Mouse (Mus musculus): ENCODE results near the gene Foxp4.
A peak's percentile ranks its signal among the peaks of the same experiment; 100 is the strongest.

The Foxp4 gene

DNA sequence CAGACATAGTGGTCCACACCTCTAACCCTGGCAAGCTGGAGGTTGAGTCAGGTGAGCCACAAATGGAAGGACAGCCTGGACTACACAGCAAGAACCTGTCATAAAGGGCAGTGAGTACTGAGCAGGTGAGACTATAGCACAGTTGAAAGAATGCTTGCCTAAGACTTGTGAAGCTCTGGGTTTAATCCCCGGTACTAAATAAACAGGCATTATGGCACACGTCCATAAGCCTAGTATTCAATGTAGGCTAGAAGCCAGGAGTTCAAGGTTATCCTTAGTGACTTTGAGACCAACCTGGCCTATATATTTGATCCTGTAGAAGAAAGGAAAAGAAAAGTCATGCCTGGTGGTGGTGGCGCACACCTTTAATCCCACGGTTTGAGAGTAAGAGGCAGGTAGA lies 12.1 kb upstream of the Foxp4 start:
- DNase-seq (ENCODE audit: low read depth, low spot score) = no peak

DNA sequence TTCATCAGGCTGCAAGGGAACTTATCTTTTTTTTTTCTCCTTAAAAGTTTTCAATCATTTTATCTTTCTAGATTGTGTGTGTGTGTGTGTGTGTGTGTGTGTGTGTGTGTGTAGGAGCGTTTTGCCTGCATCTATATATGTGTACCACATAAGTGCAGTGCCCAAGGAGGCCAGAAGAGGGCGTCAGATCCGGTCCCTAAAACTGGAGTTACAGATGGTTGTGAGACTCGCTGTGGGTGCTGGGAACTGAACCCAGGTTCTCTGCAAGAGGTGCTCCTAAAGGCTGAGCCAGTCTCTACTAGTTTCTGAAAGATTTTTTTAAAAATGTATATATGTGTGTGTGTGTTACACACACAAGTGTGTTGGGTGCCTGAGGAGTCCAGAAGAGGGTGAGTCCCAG lies 5.0 kb upstream of the Foxp4 start:
- no peak for DNase-seq (ENCODE audit: low read depth, low spot score)

DNA sequence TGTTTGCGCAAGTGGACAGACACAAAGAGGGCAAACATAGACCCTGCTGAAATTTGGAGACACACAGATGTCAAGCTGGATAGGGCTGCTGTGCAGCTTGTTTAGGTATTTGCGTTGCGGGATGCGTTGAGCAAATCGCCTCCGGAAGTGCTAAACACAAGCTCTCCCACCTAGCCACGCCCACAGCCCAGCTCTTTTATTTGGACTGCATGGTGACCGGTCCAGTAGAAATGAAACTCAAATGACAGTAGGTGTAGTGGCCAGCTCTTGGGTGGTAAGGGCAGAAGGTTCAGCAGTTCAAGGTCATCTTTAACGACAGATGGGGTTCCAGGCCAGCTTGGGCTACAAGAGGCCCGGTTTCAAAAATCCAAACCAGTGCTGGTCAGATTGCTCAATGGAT lies 1.5 kb upstream of the Foxp4 start:
- no peak for DNase-seq (ENCODE audit: low read depth, low spot score)

DNA sequence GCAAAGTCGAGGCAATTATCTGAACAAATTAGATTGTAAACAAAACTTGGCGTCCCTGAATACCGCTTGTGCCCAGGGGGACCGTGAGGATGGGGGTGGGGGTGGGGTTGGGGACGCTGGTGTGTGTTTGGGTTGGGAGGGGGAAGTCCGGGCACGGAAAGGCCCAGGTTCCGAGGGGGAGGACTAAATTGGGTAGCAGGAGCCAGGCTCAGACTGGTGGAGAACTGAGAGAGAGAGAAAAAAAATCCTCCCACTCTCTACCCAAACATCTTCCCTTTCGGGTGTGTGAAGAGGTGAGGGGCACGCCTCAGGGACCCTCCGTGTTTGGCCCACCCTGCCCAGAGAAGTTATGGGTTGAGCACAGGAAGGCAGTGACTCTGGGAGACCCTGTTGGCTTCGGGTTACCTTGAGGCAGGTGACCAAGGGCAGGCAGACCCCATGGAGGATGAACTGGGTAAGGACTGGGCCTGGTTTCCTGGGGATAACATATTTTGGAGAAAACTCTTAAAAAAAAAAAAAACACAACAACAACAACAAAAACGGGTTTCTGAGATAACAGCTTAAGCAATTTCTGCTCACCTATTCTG lies 988 bp upstream of the Foxp4 start:
- DNase-seq (ENCODE audit: low read depth, low spot score) = no peak

DNA sequence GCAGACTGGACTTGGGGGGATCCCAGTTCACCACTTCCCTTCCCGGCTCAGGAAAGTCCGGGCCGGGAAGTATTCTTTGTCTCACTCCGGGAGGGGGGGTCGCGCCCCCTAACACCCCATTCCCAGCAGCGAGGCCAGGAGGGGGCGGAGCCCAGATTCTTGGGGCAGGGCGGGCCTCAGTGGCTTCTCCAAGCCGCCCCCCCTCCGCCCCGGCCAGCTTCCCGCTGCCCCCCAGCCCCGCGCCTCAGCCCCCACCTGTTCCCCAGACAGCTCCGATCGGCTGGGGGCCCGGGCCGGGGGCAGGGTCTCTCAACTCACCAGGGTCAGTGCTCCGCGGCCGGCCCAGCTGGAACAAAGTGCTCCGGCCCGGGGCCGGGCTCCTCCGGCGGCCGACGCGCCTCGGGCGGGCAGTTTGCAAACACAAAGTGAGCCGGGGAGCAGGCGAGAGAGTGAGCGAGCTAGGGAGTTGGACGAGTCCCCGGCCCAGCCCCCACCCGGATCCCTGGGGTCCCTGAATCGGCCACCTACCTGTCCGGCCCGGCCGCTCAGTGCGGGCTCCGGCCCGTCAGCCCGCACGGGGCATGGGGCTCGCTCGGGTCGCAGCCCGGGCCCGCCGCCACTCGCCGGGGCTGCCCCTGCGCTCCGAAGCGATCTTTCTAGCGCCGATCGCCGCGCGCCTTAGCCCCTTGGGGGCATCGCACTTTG lies 615 bp downstream of the Foxp4 start:
- DNase-seq (ENCODE audit: low read depth, low spot score) = no peak

DNA sequence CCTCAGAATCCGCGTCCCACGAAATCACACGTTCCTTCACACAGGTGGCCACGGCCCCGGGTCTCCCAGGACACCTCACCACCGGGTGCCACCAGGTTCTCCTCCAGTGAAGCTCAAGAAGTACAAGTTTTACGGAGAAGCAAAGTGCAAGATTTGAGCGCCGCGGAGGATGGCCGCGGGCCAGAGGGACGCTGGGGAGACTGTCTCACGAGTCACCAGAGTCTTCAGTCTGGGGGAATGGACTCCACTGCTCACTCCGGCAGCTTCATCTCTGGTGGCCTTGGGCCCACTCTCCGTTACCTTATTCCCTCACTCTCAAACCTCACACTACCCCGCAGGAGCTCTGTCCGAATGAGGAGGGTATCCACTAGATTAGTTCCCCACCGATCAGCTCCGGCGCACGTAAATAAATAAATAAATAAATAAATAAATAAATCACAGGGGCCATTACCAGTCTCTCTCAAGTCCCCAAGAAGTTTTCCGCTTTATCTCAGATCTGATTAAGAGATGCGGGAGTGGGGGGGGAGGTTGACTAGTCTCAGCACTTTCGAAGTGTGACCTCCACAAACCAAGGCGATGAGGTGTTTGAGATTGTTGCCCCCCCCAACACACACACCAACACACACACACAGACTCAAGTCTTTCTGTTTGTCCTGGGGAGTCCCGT lies 1.3 kb downstream of the Foxp4 start:
- no peak for DNase-seq (ENCODE audit: low read depth, low spot score)

DNA sequence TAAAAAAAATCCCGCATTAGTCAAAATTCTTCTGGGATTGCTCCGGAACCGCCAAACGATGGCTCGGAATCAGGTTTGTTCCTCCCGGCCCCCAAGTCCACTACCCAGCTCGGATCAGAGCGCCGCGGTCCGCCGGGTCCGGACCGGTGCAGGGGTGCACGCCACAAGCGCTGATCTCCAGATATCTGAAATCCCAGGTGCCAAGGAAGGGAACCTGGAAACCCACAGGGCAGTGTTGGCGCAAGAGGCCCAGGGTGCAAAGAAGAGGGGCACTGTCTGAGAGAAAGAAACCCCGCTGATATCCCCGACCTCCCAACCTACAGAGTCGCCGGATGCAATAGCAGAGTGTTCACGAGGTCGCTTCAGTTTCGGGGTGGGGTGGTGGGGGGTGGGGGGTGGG lies 1.9 kb downstream of the Foxp4 start:
- no peak for DNase-seq (ENCODE audit: low read depth, low spot score)

DNA sequence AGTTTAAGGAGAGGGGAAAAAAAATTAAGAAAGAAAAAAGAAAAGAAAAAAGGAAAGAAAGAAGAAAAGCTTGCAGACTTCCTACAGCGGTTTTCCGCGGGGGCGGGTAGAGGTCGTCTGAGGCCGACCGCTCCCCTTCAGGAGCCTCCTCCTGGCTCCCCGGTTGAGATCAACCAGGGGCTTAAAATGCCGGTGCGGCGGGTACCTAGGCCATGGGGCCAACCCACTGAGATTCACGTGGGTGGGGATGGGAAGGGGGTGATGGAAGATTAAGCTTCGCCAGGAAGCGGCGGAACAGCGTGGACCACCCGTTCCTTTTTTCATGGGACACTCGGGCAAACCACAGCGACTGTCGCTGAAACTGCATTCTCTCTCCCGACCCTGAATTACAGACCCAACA lies 2.3 kb downstream of the Foxp4 start:
- no peak for DNase-seq (ENCODE audit: low read depth, low spot score)

DNA sequence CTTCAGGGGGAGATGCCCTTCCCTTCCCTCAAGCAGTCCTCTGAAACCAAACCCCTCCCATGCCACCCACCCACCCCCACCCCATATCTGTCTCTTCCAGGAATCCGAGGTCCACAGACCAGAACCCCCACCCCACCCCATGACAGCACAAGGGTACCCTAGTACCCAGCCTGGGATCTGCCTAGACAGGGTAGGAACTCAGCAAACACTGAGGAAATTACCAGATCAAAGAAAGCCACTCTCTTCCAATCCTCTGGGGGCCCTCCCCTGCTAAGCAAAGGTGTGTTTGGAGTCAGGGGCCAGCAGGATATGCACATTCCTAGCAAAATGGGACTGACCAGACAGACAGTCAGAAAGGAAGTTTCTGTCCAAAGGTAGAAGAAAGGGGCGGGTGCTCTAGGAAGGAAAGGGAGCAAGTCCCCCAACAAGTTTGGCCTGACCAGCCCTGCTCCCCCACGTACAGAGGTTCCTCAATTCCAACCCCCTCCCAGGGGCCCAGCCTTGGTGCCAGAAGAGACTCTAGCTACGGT lies 3.2 kb downstream of the Foxp4 start:
- peak; percentile 92 for DNase-seq (ENCODE audit: low read depth, low spot score)

DNA sequence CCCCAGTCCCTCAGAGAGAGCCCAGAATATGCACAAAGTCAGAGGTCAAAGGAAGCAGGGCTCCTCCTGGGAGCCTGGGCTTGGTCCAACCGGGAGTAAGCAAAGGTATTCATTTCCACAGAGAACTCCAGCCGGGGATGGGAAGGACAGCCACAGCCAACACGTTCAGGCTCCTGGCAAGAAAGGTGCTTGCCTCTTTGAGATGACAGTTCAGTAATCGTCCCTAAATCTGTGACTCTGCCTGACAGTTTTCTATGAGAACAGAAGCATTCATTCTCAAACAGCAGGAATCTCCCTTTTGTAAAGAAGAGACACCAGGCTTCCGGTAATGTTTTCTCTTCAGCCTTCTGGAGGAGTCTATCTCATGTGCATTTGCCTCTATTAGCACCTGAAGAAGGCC lies 4.6 kb downstream of the Foxp4 start:
- peak; percentile 76 for DNase-seq (ENCODE audit: low read depth, low spot score)

DNA sequence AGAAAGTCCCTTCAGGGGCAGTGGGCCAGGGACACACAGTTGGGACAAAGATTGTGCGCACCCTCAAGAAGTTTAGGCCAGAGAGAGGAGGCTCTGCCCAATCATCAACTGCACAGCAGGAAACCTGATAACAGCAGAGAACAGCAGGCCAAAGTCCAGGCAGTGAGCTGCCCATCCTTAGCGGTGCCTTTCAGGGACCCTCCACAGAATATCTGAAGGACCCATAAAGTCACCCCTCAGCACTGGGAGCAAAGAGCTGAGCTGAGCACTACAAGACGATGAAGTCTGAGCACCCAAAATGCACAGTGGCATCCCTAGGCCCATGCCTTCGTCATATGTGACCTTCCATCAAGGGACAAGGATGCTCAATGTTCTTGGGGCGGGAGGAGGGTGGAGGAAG lies 6.5 kb downstream of the Foxp4 start:
- no peak for DNase-seq (ENCODE audit: low read depth, low spot score)

DNA sequence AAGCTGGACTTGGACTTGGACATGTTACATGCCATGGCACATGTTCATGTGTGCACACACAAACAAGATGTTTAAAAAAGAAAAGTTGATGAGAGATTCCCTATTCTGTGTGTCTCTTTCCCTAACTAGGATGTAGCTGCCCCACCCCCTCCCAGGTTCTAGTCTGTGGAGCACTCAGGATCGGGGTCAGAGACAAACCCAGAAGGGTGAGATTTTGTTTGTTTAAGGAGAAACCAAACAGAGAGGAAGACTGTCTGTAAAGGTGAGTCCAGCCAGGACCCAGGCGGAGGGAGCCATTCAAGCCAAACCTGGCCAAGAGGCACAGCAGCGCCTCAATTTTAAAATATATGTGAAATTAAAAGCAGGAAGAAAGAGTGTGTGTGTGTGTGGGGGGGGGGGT lies 7.2 kb downstream of the Foxp4 start:
- no peak for DNase-seq (ENCODE audit: low read depth, low spot score)

DNA sequence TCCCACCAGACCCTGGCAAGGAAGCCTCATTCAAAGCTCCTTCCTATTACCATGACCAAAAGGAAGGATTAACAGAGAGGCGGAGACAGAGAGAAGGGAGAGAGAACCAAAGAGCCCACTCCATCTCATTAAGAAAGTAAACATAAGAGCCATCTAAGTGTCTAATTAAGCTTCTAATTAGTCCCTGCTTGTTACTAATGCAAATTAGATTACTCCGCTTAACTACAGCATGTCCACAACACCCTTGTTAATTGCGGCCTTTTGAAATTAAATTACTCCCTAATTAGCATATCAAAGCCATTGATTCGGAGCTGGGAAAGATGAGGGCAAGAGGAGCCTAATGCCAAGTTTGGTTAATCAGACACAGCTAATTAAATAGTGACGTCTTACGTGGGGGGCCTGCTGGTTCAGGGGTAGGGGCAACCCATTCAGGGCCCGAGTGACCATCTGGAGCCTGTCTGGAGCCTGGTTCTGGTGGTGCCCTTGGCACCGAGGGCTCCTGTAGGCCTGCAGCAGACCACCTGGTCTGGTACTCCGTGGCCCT lies 9.7 kb downstream of the Foxp4 start:
- no peak for DNase-seq (ENCODE audit: low read depth, low spot score)

DNA sequence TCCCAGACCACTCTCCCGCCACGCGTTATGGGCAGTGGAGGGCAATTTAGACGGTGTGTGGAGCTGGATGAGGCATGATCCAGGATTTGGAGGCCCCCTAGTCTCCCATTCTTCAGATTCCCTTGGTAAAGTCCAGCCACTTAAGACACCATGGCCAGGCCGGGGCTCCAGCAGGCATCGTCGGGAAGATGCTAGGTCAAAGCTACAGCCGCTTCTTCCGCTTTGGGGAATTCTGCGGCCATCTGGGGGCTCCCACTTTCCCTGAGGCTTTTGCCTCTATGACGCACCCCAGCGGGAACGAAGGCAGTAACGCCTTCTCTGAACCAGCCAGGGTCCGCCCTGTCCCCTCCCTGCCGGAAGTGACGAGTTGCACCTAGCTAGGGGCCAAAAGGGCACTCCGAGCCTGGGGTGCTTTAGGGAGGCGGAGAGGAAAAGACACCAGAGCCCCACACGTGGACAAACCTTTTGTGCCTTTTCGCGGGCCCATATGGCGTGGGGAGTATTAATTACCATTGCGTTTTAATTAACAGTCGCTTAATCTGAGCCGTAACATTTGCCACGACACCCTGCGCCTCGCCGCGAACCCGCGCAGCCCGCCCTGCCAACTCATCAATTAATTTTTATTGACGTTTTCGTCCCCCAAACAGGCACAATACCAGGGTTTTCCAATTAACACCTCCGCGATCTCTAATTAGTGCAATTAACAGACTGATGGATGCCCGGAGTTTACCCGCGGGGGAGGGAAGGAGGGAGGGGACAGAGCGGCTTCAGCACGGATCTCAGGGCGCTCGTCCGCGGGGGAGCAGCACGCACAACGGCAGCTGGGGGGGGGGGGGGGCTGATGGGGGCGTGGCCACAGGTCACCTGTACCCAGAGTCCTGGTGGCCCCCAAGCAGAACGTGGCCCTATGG lies 15.1 kb downstream of the Foxp4 start:
- peak; percentile 73 for DNase-seq (ENCODE audit: low read depth, low spot score)

DNA sequence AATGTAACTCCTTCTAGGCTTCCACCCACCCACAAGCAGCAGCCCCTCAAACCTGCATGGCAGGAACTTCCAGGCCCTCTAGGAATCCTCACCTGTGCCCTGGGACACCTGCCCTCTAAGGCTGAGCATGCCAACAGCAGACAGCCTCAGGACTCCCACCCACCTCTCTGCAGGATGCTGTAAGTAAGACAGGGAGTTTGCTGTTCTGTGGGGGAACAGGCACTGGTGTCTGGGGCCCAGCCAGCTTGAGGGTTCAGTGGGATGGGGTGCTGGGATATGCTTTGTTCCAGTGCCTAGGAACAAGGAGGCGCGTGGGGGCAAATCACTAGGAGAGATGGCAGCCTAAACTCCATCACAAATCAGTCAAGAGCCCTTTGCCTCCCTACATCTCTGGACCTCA lies 16.4 kb downstream of the Foxp4 start:
- DNase-seq (ENCODE audit: low read depth, low spot score) = no peak

DNA sequence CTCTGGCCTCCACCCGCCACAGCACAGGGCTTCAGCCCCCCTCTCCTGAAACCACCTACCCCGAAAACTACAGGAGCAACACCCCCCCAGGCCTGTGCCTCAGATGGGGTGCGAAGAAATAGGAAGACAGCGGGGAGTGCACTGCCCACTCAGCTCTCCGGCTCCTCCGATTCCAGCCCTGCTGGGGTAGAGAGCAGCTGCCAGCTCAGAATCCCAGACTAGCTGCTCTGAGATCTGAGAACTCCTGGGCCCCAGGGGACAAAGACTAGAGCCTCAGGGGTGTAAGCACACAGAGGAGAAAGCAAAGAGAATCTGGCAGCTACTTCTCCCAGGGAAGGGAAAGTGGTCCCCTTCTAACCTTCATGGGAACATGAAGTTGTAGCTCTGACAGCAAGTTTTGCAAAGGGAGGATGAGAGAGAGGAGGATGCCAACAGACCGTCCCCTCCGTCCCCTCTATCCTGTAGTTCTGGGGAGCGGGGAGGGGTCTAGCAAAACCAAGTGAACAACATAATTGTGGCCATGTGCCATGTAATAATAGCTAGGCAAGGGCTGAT lies 17.0 kb downstream of the Foxp4 start:
- DNase-seq (ENCODE audit: low read depth, low spot score) = no peak

DNA sequence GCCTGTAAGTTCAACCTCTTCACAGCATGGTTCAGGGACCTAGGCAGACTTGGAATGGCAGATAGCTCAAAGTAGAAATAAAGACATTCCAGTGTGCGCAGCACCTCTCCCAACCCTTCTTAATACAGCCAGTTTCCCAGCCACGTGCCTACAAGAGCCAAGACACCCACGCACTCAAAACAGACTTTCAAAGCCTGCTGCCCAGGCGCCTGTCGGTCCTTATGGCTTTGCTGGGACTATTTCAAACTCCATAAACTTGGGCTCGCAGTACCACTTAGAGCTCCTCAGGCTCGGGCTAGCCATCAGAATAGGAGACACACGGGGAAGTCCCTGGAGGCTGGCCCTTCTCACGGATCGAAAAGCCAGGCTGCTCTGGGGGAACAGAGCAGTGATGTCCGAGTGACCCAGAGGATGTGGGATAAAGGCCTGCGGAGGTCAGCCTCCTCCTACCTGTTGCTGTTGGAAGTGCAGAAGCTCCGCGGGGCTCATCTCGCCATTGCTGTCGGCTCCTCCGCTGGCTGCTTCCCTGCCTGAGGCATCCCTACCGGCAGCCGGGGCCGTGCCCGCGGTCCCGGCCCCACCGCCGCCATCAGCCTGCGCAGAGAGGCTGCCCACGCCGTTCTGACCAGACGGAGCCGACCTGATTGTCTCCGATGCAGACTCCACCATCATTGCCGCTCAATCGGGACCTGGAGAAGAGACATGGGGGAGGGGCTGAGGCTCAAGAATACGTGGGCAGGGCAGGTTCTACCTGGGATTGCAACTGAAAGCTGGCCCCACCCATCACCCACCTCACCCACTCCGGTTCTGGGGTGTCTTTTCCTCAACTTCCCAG lies 20.4 kb downstream of the Foxp4 start:
- peak; percentile 72 for DNase-seq (ENCODE audit: low read depth, low spot score)

DNA sequence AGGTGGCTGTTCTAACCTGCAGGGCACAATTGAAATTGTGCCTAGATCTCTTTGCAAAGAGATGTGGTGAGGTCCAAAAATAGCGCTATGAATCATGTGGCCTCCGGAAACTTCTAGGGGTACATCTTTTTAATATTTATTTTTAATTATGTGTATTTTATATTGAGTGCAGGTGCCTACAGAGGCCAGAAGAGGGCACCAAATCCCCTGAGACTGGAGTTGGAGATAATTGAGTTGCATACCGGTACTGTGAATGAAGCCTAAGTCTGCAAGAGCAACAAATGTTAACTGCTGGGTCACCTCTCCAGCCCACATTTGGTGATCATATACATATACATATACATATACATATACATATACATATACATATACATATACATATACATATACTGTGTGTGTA lies 22.7 kb downstream of the Foxp4 start:
- DNase-seq (ENCODE audit: low read depth, low spot score) = no peak

DNA sequence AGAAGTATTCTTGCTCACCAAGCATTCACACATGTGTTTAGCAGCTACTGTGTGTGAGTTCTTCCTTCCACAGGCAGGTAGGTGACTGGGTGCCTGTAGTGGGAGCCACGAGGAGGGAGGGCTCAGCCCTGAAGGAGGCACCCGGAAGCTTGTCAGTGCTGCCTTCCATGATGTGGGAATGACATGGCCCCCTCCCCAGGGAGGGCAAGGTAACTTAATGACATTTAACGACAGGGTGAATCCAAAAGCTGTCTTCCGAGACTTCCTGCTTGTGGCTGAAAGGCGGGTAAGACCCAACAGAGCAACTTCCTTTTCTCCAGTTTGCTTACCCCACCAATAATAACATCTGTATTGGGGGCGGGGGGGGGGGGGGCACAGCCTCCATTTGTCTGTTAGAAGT lies 23.7 kb downstream of the Foxp4 start:
- no peak for DNase-seq (ENCODE audit: low read depth, low spot score)

DNA sequence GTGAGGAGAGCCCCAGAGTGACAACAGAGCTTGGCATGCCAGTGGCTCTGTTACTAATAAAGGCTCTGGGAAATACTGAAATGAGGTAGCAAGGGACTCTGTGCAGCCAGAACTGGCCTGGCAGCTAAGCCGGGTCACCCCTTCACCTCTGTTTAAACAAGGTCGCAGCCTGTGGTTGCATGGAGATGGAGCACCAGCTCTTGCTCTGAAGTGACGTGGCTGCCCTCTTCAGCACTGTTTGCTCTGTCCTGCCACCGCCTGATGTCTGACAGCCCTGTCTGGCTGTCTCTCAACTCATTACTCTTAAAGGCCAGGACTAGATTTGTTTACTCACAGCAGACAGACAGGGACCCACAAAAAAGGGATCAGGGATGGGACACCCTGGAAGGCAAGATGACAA lies 25.3 kb downstream of the Foxp4 start:
- no peak for DNase-seq (ENCODE audit: low read depth, low spot score)
